Mouse (Mus musculus) kidney, embryonic 15.5 days (tissue): ENCODE measurements around the gene Ldb2. TPM values are rescaled to one million over a fixed set of nuclear protein-coding genes. Genes with fewer than 3 reads are reported as not detected.
A peak's percentile ranks its signal among the peaks of the same experiment; 100 is the strongest.

ENCODE experiments used
- ATAC-seq: fragments of 200-750 bp; cut with Nextera tagmentation; replicated peaks from 2 replicates; pipeline ENCODE4 v1.8.0; 2017; ENCODE audit warnings: moderate TSS enrichment; ENCODE audit not compliant: low FRiP score
- H3K27ac ChIP-seq: fragments of 300-500 bp; sonication (generic); 2 replicates; pipeline ENCODE4 v1.5.1; 2015; ENCODE audit warnings: mild to moderate bottlenecking, inconsistent platforms
- H3K27me3 ChIP-seq: fragments of 300-500 bp; sonication (generic); 2 replicates; pipeline ENCODE4 v1.6.1; 2015; ENCODE audit warnings: inconsistent platforms
- H3K36me3 ChIP-seq: fragments of 300-500 bp; sonication (generic); 2 replicates; pipeline ENCODE4 v1.6.1; 2015; ENCODE audit warnings: inconsistent platforms
- H3K4me1 ChIP-seq: fragments of 300-500 bp; sonication (generic); 2 replicates; pipeline ENCODE4 v1.6.1; 2015; ENCODE audit warnings: inconsistent platforms
- H3K4me2 ChIP-seq: fragments of 300-500 bp; sonication (generic); 2 replicates; pipeline ENCODE4 v1.6.1; 2015; ENCODE audit warnings: moderate library complexity, mild to moderate bottlenecking, inconsistent platforms
- H3K4me3 ChIP-seq: fragments of 300-500 bp; sonication (generic); replicated peaks from 2 replicates; pipeline ENCODE4 v1.5.1; 2015; ENCODE audit warnings: mild to moderate bottlenecking, inconsistent platforms
- H3K9ac ChIP-seq: fragments of 300-500 bp; sonication (generic); 2 replicates; pipeline ENCODE4 v1.6.1; 2015; ENCODE audit warnings: mild to moderate bottlenecking, inconsistent platforms
- H3K9me3 ChIP-seq: fragments of 300-500 bp; sonication (generic); replicated peaks from 2 replicates; pipeline ENCODE4 v1.6.1; 2016; ENCODE audit warnings: inconsistent platforms
- WGBS: fragments of 180-500 bp; shearing (Covaris S2); methylation state at CpG from one replicate; pipeline ENCODE4 v1.1.7; 2015; ENCODE audit warnings: mixed read lengths; 5-methylcytosine and 5-hydroxymethylcytosine counted together
- polyA plus RNA-seq: library from polyadenylated mRNA; unstranded; fragments of >200 nt; fragmentation: Nextera tagmentation; extraction: Ambion mirVana; gene quantifications from 2 replicates; pipeline ENCODE4 v1.2.1, GENCODE M21; 2015

Gene Ldb2
- polyA plus RNA-seq, 1 experiment from 2014 or later, result 89.7 TPM

GRCm38 (mm10) chr5:44635546-44635945 lies 163.9 kb downstream of the Ldb2 start:
- no peaks in the 10 kb centered on the region for H3K9me3 ChIP-seq
- H3K27me3 ChIP-seq, result no peaks in the 10 kb centered on the region
- H3K4me3 ChIP-seq, result no peak overlapping the region
- no peak overlapping the region for H3K9ac ChIP-seq
- 81% methylated on average over 6 of the region's 6 CpGs for WGBS
- no peak for ATAC-seq
- no peak overlapping the region for H3K27ac ChIP-seq
- no peaks in the 10 kb centered on the region for H3K36me3 ChIP-seq
- no peaks in the 10 kb centered on the region for H3K4me1 ChIP-seq
- no peak overlapping the region for H3K4me2 ChIP-seq

- ATAC-seq, result no peak
- H3K9me3 ChIP-seq, result no peaks in the 10 kb centered on the region
- H3K36me3 ChIP-seq, result no peaks in the 10 kb centered on the region
- no peak overlapping the region for H3K4me2 ChIP-seq
- H3K9ac ChIP-seq, result no peak overlapping the region
- H3K27me3 ChIP-seq, result no peaks in the 10 kb centered on the region
- H3K4me3 ChIP-seq, result no peak overlapping the region
- H3K4me1 ChIP-seq, result peaks cover 8% of the 10 kb centered on the region; the same call in 1 of the 2 replicates
- H3K27ac ChIP-seq, result no peak overlapping the region
- 65% methylated on average over 3 of the region's 3 CpGs for WGBS
These were observed 170.3 kb downstream of the Ldb2 start for GRCm38 (mm10) chr5:44629034-44629625.

GRCm38 (mm10) chr5:44627487-44627886 lies 172.0 kb downstream of the Ldb2 start:
- 78% methylated on average over 5 of the region's 5 CpGs for WGBS
- H3K27me3 ChIP-seq, result no peaks in the 10 kb centered on the region
- ATAC-seq, result no peak

GRCm38 (mm10) chr5:44626885-44627284 lies 172.6 kb downstream of the Ldb2 start:
- ATAC-seq, result no peak
- Histone ChIP-seq H3K27me3 (no peaks in the 10 kb centered on the region), H3K9ac (no peak overlapping the region), H3K4me2 (no peak overlapping the region), H3K9me3 (no peaks in the 10 kb centered on the region), H3K36me3 (no peaks in the 10 kb centered on the region), H3K4me3 (no peak overlapping the region), H3K27ac (no peak overlapping the region), H3K4me1 (peaks cover 8% of the 10 kb centered on the region; the same call in 1 of the 2 replicates)
- WGBS, result 91% methylated on average over 2 of the region's 2 CpGs

More at GRCm38 (mm10) chr5:44627487-44627886, 172.0 kb downstream of the Ldb2 start:
- Histone ChIP-seq H3K4me1 (peaks cover 8% of the 10 kb centered on the region; the same call in 1 of the 2 replicates), H3K9me3 (no peaks in the 10 kb centered on the region), H3K36me3 (no peaks in the 10 kb centered on the region), H3K4me3 (no peak overlapping the region), H3K4me2 (no peak overlapping the region), H3K9ac (no peak overlapping the region), H3K27ac (no peak overlapping the region)

- Histone ChIP-seq H3K27me3 (no peaks in the 10 kb centered on the region), H3K4me3 (no peak overlapping the region), H3K27ac (peak overlapping the region; percentile 48), H3K4me2 (no peak overlapping the region), H3K9me3 (no peaks in the 10 kb centered on the region), H3K36me3 (no peaks in the 10 kb centered on the region), H3K4me1 (peaks cover 8% of the 10 kb centered on the region; the same call in 1 of the 2 replicates), H3K9ac (no peak overlapping the region)
- ATAC-seq, result no peak
- 65% methylated on average over 2 of the region's 2 CpGs for WGBS
These were observed 173.4 kb downstream of the Ldb2 start for GRCm38 (mm10) chr5:44626114-44626513.

- Histone ChIP-seq H3K4me1 (no peaks in the 10 kb centered on the region), H3K36me3 (no peaks in the 10 kb centered on the region), H3K9me3 (no peaks in the 10 kb centered on the region), H3K27me3 (no peaks in the 10 kb centered on the region), H3K4me2 (no peak overlapping the region), H3K27ac (peak overlapping the region; percentile 48; the same call in 1 of the 2 replicates), H3K4me3 (no peak overlapping the region), H3K9ac (no peak overlapping the region)
- ATAC-seq, result no peak
- 89% methylated on average over 7 of the region's 7 CpGs for WGBS
These were observed 183.8 kb downstream of the Ldb2 start for GRCm38 (mm10) chr5:44615677-44616076.

GRCm38 (mm10) chr5:44608901-44609300 lies 190.6 kb downstream of the Ldb2 start:
- 78% methylated on average over 2 of the region's 2 CpGs for WGBS
- H3K9me3 ChIP-seq, result no peaks in the 10 kb centered on the region
- no peak for ATAC-seq
- H3K27ac ChIP-seq, result no peak overlapping the region
- no peak overlapping the region for H3K4me2 ChIP-seq
- no peaks in the 10 kb centered on the region for H3K36me3 ChIP-seq
- no peaks in the 10 kb centered on the region for H3K4me1 ChIP-seq
- H3K27me3 ChIP-seq, result no peaks in the 10 kb centered on the region
- no peak overlapping the region for H3K9ac ChIP-seq
- no peak overlapping the region for H3K4me3 ChIP-seq

- no peaks in the 10 kb centered on the region for H3K27me3 ChIP-seq
- H3K36me3 ChIP-seq, result no peaks in the 10 kb centered on the region
- H3K9me3 ChIP-seq, result no peaks in the 10 kb centered on the region
- ATAC-seq, result no peak
- no peak overlapping the region for H3K4me3 ChIP-seq
- peak overlapping the region; percentile 66; the same call in 1 of the 2 replicates for H3K27ac ChIP-seq
- H3K9ac ChIP-seq, result no peak overlapping the region
- WGBS, result 49% methylated on average over 1 of the region's 1 CpGs
- no peak overlapping the region for H3K4me2 ChIP-seq
- H3K4me1 ChIP-seq, result 0 out of 2 replicates have a peak, but pooled peaks cover 9% of the 10 kb centered on the region
These were observed 198.1 kb downstream of the Ldb2 start for GRCm38 (mm10) chr5:44601340-44601739.

GRCm38 (mm10) chr5:44593522-44594218 lies 205.8 kb downstream of the Ldb2 start:
- WGBS, result 60% methylated on average over 15 of the region's 15 CpGs
- peaks cover 3% of the 10 kb centered on the region; the same call in 1 of the 2 replicates for H3K4me1 ChIP-seq
- H3K27me3 ChIP-seq, result no peaks in the 10 kb centered on the region
- H3K27ac ChIP-seq, result peak overlapping the region; percentile 73
- H3K36me3 ChIP-seq, result no peaks in the 10 kb centered on the region
- ATAC-seq, result no peak
- no peaks in the 10 kb centered on the region for H3K9me3 ChIP-seq
- no peak overlapping the region for H3K9ac ChIP-seq
- H3K4me2 ChIP-seq, result no peak overlapping the region
- H3K4me3 ChIP-seq, result no peak overlapping the region

GRCm38 (mm10) chr5:44590750-44591149 lies 208.7 kb downstream of the Ldb2 start:
- WGBS, result 57% methylated on average over 3 of the region's 3 CpGs
- ATAC-seq, result no peak; the same call in 1 of the 2 replicates
- H3K4me2 ChIP-seq, result no peak overlapping the region

GRCm38 (mm10) chr5:44589318-44589717 lies 210.2 kb downstream of the Ldb2 start:
- ATAC-seq, result no peak
- 15% methylated on average over 1 of the region's 1 CpGs for WGBS
- peak overlapping the region; percentile 39 for H3K27ac ChIP-seq
- H3K9ac ChIP-seq, result no peak overlapping the region
- no peak overlapping the region for H3K4me3 ChIP-seq
- H3K36me3 ChIP-seq, result no peaks in the 10 kb centered on the region
- H3K9me3 ChIP-seq, result no peaks in the 10 kb centered on the region
- peaks cover 9% of the 10 kb centered on the region; the same call in 1 of the 2 replicates for H3K4me1 ChIP-seq
- no peaks in the 10 kb centered on the region for H3K27me3 ChIP-seq
- H3K4me2 ChIP-seq, result no peak overlapping the region

More at GRCm38 (mm10) chr5:44590750-44591149, 208.7 kb downstream of the Ldb2 start:
- no peak overlapping the region for H3K4me3 ChIP-seq
- peaks cover 9% of the 10 kb centered on the region; the same call in 1 of the 2 replicates for H3K4me1 ChIP-seq
- no peaks in the 10 kb centered on the region for H3K9me3 ChIP-seq
- no peak overlapping the region for H3K9ac ChIP-seq
- H3K36me3 ChIP-seq, result no peaks in the 10 kb centered on the region
- no peak overlapping the region for H3K27ac ChIP-seq
- no peaks in the 10 kb centered on the region for H3K27me3 ChIP-seq

GRCm38 (mm10) chr5:44586571-44586970 lies 212.9 kb downstream of the Ldb2 start:
- Histone ChIP-seq H3K9ac (no peak overlapping the region), H3K9me3 (no peaks in the 10 kb centered on the region), H3K4me1 (peaks cover 9% of the 10 kb centered on the region; the same call in 1 of the 2 replicates), H3K4me2 (no peak overlapping the region), H3K4me3 (no peak overlapping the region), H3K27me3 (no peaks in the 10 kb centered on the region), H3K27ac (peak overlapping the region; percentile 61), H3K36me3 (no peaks in the 10 kb centered on the region)
- 40% methylated on average over 5 of the region's 5 CpGs for WGBS
- ATAC-seq, result no peak
